In genomic region chrX:153360216-153360590, GRCm38 (mm10) we compare ENCODE assay signal across 8 mouse cellular contexts.
A peak's percentile ranks its signal among the peaks of the same experiment; 100 is the strongest.
DNase-seq lines count a peak whose midpoint lies in the region; ATAC-seq and TF ChIP-seq lines count a peak whose summit lies in the region.

No protein-coding gene starts in this region.

- 19% methylated on average over 15 of the region's 15 CpGs for WGBS in embryonic facial prominence, embryonic 15.5 days
- WGBS in hindbrain, embryonic 16.5 days: 13% methylated on average over 15 of the region's 15 CpGs
- 14% methylated on average over 15 of the region's 15 CpGs for WGBS in lung, embryonic 16.5 days
- 12% methylated on average over 15 of the region's 15 CpGs for WGBS in olfactory bulb, adult 2 months

- H3K27ac ChIP-seq in layer of hippocampus, adult 2 months: peak overlapping the region; percentile 32; the same call in 1 of the 2 replicates
- peak overlapping the region; percentile 60; the same call in 1 of the 2 replicates for H3K27ac ChIP-seq in embryonic facial prominence, embryonic 15.5 days (replicated peaks)
- H3K27ac ChIP-seq in hindbrain, embryonic 16.5 days (ENCODE audit: low read depth, low read length): peak overlapping the region; percentile 25; the same call in 1 of the 2 replicates
- H3K27ac ChIP-seq in lung, embryonic 16.5 days (ENCODE audit: low read length): no peak overlapping the region
- H3K27ac ChIP-seq in olfactory bulb, adult 2 months (ENCODE audit: insufficient read depth, low read depth, low read length): no peak overlapping the region

- H3K9me3 ChIP-seq in embryonic facial prominence, embryonic 15.5 days (replicated peaks): no peaks in the 10 kb centered on the region
- no peaks in the 10 kb centered on the region for H3K9me3 ChIP-seq in hindbrain, embryonic 16.5 days (ENCODE audit: control insufficient read depth, low read length)
- H3K9me3 ChIP-seq in lung, embryonic 16.5 days (ENCODE audit: control insufficient read depth, low read length): no peaks in the 10 kb centered on the region

- no peaks in the 10 kb centered on the region for H3K4me1 ChIP-seq in embryonic facial prominence, embryonic 15.5 days
- no peaks in the 10 kb centered on the region; the same call in 1 of the 2 replicates for H3K4me1 ChIP-seq in hindbrain, embryonic 16.5 days (ENCODE audit: control insufficient read depth, insufficient read depth, low read depth, low read length)
- no peaks in the 10 kb centered on the region for H3K4me1 ChIP-seq in lung, embryonic 16.5 days (replicated peaks; ENCODE audit: control insufficient read depth, insufficient read depth, low read length)
- peaks cover 3% of the 10 kb centered on the region; the same call in 1 of the 2 replicates for H3K4me1 ChIP-seq in olfactory bulb, adult 2 months (ENCODE audit: control insufficient read depth, insufficient read depth, low read length)

- H3K36me3 ChIP-seq in embryonic facial prominence, embryonic 15.5 days: no peaks in the 10 kb centered on the region
- H3K36me3 ChIP-seq in hindbrain, embryonic 16.5 days (ENCODE audit: control insufficient read depth, insufficient read depth, low read length): no peaks in the 10 kb centered on the region
- no peaks in the 10 kb centered on the region for H3K36me3 ChIP-seq in lung, embryonic 16.5 days (ENCODE audit: control insufficient read depth, insufficient read depth, low read length)

- H3K4me2 ChIP-seq in embryonic facial prominence, embryonic 15.5 days (replicated peaks): peak overlapping the region; percentile 57
- peak overlapping the region; percentile 74 for H3K4me2 ChIP-seq in hindbrain, embryonic 16.5 days (ENCODE audit: low read length)
- H3K4me2 ChIP-seq in lung, embryonic 16.5 days (ENCODE audit: low read depth, low read length): peak overlapping the region; percentile 72

- TF ChIP-seq CTCF in layer of hippocampus, adult 2 months (conservative IDR thresholded peaks at IDR 0.05): no peak
- TF ChIP-seq CTCF in olfactory bulb, adult 2 months (IDR thresholded peaks at IDR 0.05; ENCODE audit: insufficient read depth, low read depth, low read length): no peak

- H3K27me3 ChIP-seq in embryonic facial prominence, embryonic 15.5 days: peaks cover 9% of the 10 kb centered on the region
- no peaks in the 10 kb centered on the region for H3K27me3 ChIP-seq in hindbrain, embryonic 16.5 days (replicated peaks; ENCODE audit: control insufficient read depth, insufficient read depth, low read length)
- H3K27me3 ChIP-seq in lung, embryonic 16.5 days (ENCODE audit: control insufficient read depth, insufficient read depth, low read depth, low read length): no peaks in the 10 kb centered on the region; the same call in 1 of the 2 replicates

- no peak for ATAC-seq in embryonic facial prominence, embryonic 15.5 days (ENCODE audit: insufficient number of reproducible peaks, low FRiP score, low TSS enrichment, low read depth)
- peak; percentile 66 for ATAC-seq in hindbrain, embryonic 16.5 days
- ATAC-seq in lung, embryonic 16.5 days (ENCODE audit: low read depth): peak; percentile 69

- peak overlapping the region; percentile 60 for H3K4me3 ChIP-seq in layer of hippocampus, adult 2 months
- peak overlapping the region; percentile 49 for H3K4me3 ChIP-seq in embryonic facial prominence, embryonic 15.5 days (replicated peaks)
- H3K4me3 ChIP-seq in hindbrain, embryonic 16.5 days (ENCODE audit: low read length): peak overlapping the region; percentile 48
- peak overlapping the region; percentile 56 for H3K4me3 ChIP-seq in lung, embryonic 16.5 days (ENCODE audit: low read length)
- peak overlapping the region; percentile 43 for H3K4me3 ChIP-seq in olfactory bulb, adult 2 months (ENCODE audit: insufficient read depth, low read depth, low read length)

- DNase-seq in layer of hippocampus, adult 2 months (ENCODE audit: low spot score in 2 of 2): no peak
- no peak for DNase-seq in layer of hippocampus, adult 9-10 months (ENCODE audit: low spot score)
- DNase-seq in adrenal gland, postnatal 10 days: peak; percentile 11
- no peak for DNase-seq in left cerebral cortex, adult 9 months (ENCODE audit: low spot score in 2 of 2)

- no peak for TF ChIP-seq POLR2A in olfactory bulb, adult 2 months (IDR thresholded peaks at IDR 0.05; ENCODE audit: insufficient read depth, low read depth, low read length)

- H3K9ac ChIP-seq in embryonic facial prominence, embryonic 15.5 days: 0 out of 2 replicates have a peak overlapping the region, but pooled peaks have one; percentile 12
- peak overlapping the region; percentile 66 for H3K9ac ChIP-seq in hindbrain, embryonic 16.5 days (ENCODE audit: low read depth, low read length)
- peak overlapping the region; percentile 12 for H3K9ac ChIP-seq in lung, embryonic 16.5 days (ENCODE audit: low read length)

Comparison
In these comparisons a context has a peak if more than half of its experiments do, and no peak if none do; other contexts are left out.
1. H3K27ac ChIP-seq: peak in layer of hippocampus, adult 2 months (single experiment), embryonic facial prominence, embryonic 15.5 days (single experiment) and hindbrain, embryonic 16.5 days (single experiment); none in lung, embryonic 16.5 days (single experiment) and olfactory bulb, adult 2 months (single experiment).
2. H3K9ac ChIP-seq: peak in every context shown above with its lines; median percentile 66 in hindbrain, embryonic 16.5 days; 12 in embryonic facial prominence, embryonic 15.5 days; 12 in lung, embryonic 16.5 days.
3. Peak in every context shown above with its lines, with median percentiles within 50 percentile points of each other: H3K4me3 ChIP-seq and H3K4me2 ChIP-seq.